Mouse (Mus musculus): ENCODE results near the gene Apoh.
A peak's percentile ranks its signal among the peaks of the same experiment; 100 is the strongest.

The Apoh gene

DNA sequence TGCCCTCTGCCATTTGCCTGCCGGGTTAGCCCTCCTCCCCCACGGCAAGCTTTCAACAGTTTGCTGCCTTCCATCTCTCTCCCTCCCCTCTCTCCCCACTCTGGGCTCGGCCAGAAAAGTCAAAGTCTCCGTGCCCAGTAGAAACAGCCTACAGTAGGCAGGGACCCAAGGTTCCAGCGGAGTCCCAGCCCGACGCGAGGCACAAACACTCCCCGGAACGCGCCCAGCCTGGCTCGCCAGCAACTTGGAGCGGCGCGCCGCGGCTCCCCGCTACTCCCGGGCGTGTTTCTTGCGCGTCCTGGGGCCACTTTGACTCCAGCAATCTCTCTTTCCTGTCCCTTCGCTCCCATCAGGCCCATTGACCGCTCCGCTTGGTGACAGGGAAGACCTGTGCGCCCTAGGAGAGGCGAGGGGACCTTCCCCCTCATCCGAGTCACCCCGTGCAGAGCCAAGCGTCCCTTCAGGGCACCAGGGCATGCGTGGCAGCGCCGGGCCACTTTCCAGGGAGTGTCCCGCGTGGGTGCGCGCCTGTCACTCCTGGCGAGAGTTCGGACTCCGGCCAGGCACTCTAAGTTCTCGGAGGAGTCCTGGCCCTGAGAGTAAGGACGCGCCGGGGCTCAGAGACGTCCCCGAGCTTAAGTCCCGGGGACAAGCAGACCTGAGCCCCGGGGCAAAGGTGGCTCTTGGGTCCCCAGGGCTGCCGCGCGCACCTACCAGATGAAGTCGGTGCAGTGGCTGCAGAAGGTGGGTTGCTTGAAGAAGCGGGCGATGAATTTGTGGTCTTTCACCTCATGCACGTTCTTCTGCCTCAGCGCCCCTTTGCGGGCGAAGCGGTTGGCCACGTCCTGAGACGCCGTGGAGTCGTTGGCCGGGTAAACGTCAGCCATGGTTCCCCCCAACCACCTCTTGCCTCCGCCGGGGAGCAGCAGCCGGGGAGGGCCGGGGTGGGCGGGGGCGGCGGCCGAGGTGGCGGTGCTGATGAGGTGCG, at the start of gene Apoh:
Gene Apoh (plus strand): TSS at position 574 of the 988 bp plus-strand sequence.
- no peak for DNase-seq (ENCODE audit: extremely low read depth, low read depth)

DNA sequence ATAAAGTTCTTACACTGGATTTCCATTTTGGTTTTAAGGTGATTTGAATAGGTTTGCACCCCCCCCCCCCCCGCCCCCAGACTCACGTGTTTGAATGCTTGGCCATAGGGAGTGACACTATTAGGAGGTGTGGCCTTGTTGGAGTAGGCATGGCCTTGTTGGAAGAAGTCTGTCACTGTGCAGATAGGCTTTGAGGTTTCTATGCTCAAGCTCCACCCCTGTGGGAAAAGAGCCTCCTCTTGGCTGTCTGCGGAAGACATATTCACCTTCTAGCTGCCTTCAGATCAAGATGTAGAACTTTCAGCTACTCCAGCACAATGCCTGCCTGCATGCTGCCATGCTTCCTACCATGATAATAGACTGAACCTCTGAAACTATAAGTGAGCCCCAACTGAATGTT, 49.3 kb upstream of the Apoh start:
- peak; percentile 20 for DNase-seq (ENCODE audit: extremely low read depth, low read depth)

DNA sequence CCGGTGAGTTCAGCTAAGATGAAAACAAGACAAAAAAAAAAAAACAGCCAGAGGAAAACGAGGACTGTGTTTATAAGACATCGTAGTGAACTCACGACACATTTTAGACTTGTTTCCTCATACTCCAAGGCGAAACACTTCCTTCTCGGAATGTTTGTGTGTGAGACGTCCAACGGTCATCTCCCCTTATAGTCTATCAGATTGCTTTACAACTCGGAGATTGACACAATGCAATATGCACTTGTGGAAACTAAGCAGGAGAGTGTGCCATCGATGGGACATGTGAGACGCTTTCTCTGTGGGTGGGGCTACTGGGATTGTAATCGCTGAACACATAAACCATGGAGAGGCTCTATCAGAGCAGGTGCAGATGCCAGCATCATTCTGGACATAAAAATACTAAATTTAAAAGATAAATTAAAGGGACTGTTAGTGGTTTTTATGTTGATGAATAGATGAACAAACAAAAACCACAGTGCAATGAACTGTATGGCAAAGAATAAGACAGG, 48.8 kb upstream of the Apoh start:
- DNase-seq (ENCODE audit: extremely low read depth, low read depth): no peak

DNA sequence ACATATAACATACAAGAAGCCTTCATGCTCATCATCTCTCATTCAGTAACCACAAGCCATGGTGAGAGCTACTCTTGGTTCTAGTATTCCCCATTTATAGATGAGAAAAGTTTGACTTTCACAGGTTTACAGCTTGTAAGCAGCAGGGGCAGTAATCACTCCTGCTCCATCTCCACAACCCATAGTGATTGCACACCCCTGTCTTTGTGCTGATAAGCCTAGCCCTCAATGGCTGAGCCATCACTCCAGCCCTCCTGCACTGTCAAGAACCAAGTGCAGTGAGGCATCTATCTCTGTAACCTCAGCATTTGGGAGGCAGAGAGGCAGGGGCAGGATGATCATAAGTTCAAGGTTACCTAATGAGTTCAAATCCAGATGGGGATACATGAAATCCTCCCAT, 47.8 kb upstream of the Apoh start:
- DNase-seq (ENCODE audit: extremely low read depth, low read depth): no peak

DNA sequence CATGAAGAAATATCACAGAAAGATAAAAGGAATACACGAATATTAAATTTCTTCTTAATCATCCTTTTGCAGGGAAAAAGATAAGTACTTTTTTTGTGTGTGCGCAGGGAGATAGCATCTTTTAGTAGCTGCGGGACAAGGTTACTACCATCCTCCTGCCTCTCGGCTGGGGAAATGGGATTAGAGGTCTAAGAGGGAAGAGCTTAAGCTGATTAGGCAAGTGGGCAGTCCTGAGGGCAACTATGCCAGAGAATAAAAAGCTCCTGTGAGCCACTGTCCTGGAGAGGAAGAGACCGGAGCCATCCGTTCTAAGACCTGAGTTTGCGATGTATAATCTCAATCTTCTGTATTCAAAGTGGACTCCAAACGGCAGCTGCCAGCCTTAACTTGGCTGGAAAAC, 45.2 kb upstream of the Apoh start:
- no peak for DNase-seq (ENCODE audit: extremely low read depth, low read depth)

DNA sequence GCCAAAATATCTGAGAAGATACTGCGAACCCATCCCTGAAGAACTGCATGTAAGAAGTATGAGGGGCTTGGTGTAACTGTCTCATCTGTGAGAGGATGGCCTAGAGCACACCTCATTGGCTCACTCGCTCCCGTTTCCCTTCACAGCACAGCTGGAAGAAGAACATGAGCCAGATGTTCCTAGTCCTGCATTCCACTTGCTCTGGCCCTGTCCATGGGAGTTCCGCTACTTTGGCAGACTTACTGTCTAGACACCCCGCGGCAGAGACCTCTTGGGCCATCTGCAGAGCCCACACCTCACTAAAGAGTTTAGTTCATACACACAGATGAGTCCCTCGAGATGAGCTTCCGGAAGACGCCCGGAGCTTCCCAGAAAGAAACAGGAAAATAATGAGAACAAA, 43.2 kb upstream of the Apoh start:
- no peak for DNase-seq (ENCODE audit: extremely low read depth, low read depth)

DNA sequence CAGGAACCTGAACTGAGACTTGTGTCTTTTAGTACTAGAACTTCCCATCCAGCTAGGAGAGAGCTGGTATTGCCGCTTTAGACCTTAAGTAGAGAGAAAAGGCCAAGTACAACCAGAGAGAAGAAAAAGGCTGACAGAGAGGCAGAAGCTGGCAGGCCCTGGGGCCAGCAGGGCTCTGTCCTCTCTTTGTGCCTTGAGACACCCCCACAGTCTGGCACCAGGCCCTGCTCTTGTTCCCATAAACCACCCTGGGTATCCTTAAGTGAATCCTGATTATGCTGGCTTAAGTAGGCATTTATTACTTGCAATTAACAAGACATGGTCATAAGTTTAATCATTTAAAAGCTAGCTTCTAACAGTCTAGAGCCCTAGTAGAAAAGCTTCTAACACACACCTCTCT, 42.7 kb upstream of the Apoh start:
- DNase-seq (ENCODE audit: extremely low read depth, low read depth): no peak

DNA sequence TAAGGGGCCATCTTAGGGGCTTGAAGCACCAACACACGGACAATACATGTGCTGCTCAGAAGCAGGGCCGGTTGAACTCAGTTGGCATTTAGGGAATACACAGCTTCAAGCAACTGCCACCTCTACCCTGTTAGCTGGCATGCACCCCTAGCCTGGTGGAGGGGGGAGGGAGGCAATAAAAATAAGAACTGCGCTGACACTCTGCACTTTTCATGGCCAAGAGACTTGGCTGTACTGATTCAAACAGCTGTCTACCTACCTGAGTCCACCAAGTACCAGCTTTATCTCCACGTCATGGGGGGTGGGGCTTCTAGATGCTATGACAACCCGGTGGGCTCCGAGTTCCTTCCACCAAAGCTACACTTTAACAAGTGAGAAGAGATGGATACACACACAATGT, 42.1 kb upstream of the Apoh start:
- no peak for DNase-seq (ENCODE audit: extremely low read depth, low read depth)

DNA sequence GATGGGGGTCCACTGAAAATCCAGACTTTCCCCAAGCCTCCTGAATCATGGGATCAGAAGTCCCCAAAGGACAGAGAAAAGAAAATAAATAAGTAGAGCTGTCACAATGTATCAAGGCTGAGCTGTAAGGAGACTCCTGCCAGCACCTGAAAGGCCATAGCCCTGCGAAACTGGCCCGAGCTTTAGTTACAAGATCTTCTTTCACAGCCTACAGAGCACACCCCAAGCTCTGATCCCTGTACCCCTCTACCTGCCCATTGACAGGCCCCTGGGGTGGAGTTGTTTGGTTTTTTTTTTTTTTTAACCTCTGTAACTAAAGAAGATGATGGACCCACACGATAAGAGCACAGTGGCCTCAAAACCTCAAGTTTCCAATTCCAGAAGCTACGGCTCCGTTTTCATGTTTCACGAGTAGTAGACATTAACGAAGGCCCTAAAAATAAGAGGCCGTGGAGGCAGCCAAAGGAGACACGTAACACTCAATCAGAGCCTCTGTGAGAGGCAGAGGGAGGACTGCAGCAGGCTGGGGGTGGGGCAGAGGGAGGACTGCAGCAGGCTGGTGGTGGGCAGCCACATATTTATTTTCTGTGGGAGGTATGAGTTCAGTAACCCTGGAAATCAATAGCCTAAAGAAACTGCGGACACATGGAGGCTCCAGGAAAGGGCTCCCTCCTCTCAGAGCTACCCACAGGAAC, 41.2 kb upstream of the Apoh start:
- DNase-seq (ENCODE audit: extremely low read depth, low read depth): no peak

DNA sequence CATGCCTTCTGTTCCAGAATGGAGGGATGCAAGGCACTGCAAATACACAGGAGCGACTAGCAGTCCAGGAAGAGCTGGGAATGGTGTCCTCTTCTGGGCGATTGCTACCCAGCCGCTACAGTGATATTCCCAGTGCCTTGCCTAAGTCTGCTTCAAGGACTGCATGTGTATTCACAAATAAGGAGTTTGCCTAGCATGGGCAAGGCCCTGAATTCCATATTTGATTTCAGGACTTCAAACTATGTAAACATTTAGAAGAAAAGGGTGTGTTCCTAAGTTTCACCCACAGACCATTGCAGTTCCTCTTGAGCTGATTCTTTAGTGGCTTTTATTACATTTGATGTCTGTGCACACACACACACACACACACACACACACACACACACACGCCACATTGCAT, 39.4 kb upstream of the Apoh start:
- DNase-seq (ENCODE audit: extremely low read depth, low read depth): no peak

DNA sequence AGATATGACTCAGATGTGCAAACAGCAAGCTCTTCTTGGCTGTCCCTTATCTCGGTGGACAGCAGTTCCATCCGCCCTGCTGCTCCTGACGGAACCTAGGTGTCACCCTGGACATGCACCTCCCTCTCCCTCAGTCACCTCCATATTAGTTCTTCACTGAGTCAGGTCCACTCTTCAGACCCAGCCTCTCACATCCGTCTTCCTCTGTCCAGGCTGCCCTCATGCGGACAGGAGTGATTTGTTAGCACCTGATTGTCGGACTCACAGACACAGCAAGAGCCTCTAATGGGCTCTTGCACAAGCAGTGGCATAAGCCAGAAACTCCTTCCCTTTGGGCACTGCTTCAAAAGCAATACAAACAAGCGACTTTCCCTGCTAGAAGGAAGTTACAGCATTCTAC, 35.9 kb upstream of the Apoh start:
- no peak for DNase-seq (ENCODE audit: extremely low read depth, low read depth)

DNA sequence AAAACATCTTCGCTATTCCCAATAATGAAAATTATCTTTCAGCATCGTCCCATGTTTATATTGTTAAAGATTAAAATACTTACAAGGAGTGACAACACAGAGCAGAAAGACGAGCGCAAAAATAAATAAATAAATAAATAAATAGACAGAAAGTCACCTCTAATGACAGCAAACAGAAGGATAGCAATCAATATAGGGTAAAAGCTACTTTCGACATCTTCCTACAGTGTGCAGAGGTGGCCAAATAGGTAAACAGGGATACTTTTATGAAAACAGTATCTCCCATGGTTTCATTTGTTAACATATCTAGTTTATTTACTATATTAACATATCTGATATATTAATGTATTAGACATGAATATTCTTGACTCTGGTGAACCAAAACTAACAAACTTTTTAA, 34.9 kb upstream of the Apoh start:
- DNase-seq (ENCODE audit: extremely low read depth, low read depth): no peak

DNA sequence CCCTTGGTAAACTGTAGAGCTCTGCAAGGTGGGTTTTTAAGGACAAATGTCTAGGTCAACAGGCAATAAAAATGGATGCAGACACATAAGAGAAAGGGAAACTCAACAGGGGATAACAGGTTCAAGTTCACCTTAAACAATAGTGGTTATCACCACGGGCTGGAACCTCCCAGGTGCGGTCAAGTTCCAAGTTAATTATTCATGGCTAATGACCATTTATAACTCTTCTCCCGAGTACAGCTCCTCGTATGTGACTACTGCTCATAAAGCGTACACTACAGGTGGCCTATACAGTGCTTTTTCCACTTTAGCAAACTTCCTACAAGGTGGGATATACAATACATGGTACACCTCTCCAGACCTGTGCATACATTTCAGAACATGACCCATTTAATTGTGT, 33.4 kb upstream of the Apoh start:
- no peak for DNase-seq (ENCODE audit: extremely low read depth, low read depth)

DNA sequence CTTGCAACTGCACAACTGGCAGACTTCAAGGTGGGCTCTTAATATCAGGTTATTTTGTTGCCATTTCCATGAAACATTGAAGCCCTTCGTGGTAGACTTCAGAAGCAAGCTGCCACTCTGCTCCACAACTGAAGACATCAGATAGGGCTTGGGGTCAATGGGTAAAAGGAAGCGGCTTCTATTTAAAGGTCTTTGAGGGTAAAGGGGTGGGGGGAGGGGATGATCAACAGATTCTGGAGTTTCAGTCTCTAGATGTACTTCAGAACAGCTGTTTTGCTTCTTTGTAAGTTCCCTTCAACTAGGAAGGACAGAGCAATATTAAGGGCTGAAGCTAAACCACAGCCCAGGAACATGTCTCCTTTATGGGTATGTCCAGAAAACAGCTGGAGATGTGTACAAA, 31.2 kb upstream of the Apoh start:
- DNase-seq (ENCODE audit: extremely low read depth, low read depth): no peak

DNA sequence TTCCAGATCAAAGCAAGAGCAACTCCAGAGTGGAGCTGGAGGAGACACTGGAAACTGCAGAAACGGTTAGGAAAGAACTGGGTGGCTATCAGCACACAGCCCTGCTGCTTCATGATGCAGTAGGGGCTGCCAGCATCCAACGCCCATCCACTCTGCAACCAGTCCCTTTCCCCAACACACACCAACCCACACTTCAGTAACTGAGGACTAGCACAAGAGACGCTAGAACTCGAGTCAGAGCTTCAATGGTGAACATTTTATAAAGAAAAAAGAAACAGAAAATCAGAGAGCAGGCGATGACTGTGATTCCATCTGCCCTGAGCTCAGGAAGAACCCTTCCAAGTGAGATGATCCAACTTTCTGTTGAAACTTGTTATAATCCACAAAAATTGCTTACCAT, 30.6 kb upstream of the Apoh start:
- no peak for DNase-seq (ENCODE audit: extremely low read depth, low read depth)

DNA sequence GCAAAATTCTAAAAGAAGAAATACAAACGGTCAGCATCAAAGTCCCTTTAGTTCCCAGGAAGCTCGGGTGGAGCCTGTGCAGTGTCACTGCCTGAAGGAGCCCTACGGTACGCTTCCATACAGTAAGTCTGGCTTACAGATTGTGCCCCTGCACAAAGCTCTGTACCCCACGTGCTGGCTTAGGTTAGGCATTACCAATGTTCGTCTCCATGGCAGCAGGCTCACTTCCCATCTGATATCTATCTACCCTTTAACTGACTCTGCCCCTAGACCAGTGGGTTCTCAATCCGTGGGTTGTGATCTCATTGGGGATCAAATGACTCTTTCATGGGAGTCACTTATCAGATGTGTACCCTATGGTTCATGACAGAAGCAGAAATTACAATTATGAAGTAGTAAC, 27.4 kb upstream of the Apoh start:
- DNase-seq (ENCODE audit: extremely low read depth, low read depth): no peak

DNA sequence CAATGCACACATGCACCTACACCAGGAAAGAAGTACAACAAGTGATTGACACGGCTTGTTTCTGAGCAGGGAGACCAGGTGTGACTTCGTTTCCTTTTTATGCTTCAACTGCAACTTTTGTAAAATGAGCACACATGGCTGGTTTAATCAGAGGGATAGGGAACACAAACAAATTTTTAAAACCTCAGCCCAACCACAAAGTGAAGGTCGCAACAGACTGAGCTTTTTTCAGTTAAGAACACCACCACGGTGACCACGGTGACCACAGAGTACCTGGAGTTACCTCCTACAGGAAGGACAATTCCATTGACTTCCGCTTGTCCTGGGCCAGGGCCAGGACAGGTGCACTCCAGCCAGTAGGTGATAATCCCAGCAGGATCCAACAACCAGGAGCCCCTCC, 25.3 kb upstream of the Apoh start:
- no peak for DNase-seq (ENCODE audit: extremely low read depth, low read depth)

DNA sequence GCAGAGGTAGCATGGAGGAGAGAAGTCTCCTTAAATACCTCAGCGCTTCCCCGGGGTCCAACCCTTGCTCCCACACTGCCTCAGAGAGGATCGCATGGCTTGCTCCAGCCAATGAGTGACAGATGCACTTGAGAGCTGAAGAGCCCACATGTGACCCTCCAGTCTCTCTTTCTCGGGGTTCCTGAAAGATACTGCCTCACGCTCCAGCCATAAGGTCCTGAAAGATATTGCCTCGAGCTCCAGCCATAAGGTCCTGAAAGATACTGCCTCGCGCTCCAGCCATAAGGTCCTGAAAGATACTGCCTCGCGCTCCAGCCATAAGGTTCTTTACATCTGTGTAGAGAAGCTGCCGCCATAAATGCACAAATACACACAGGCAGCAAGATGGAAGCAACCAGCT, 24.0 kb upstream of the Apoh start:
- no peak for DNase-seq (ENCODE audit: extremely low read depth, low read depth)

DNA sequence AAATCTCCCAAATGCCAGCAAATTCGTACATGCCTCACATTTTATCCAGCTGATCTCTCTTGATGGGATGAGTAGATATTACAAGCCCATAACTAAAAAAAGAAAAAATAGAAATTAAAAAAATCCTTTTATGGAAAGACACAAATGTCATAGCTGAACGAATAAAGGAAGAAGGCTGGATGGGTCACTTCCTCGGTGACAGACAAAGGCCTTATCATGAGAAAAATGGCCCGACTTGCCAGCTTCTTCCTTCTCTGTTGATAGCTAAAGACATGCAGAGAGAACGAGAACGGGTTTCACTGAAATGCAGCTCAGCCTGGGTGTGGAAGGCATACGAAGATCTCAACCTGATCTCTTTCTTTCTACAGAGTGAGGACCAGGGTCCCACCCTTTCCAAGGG, 22.6 kb upstream of the Apoh start:
- DNase-seq (ENCODE audit: extremely low read depth, low read depth): no peak

DNA sequence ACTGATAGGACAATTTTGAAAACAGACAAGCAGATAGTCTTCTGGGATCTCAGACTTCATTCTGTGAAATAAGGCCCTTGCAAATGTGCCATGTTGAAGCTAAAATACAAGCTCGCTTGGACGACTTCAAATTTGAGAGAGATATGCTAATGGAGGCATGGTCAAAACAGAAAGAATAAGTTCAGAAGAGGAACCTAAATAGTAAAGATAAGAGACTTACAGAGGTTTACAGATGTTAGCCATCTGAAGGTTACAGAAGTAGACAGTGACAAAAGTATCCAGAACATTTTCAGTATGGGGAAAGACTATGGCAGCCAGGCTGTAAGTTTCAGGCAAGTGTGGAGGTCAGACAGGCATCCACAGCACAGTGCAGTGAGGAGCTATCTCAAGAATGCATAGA, 21.0 kb upstream of the Apoh start:
- no peak for DNase-seq (ENCODE audit: extremely low read depth, low read depth)

DNA sequence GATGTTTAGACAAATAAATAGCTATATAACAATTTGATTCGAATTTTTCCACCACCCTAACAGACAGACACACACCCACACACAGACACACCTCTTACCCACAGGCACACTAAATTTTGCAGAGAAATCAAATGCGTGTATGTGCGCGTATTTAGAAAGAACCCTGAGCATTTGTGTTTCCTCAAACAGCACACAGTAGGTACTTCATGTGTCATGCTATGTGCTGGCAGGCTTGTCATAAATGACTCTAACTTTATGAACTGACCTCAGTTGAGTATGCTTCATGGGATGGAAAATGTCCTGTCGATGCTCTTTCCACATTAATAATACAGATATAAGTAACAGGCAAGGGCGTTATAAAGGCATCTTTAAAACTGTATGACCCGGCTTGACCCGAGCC, 17.2 kb upstream of the Apoh start:
- DNase-seq (ENCODE audit: extremely low read depth, low read depth): no peak

DNA sequence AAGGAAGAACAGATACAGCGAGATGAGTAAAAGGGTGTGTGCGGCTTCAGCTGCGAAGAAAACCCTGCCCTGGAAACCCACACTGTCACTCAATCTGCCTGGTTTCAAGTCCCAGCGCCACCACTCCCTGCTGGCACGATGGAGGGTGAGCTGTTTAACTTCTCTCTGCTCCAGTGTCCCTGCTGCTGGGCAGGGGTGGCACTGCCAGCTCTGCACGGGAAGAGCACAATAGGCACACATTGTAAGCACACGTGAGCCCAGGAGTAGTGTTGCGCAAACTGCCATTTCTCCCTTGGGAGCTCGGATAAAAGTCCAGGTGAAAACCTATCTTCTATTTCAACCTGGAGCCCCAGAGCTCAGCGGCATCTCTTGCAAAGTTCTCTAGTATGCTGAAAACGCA, 12.3 kb upstream of the Apoh start:
- DNase-seq (ENCODE audit: extremely low read depth, low read depth): no peak

DNA sequence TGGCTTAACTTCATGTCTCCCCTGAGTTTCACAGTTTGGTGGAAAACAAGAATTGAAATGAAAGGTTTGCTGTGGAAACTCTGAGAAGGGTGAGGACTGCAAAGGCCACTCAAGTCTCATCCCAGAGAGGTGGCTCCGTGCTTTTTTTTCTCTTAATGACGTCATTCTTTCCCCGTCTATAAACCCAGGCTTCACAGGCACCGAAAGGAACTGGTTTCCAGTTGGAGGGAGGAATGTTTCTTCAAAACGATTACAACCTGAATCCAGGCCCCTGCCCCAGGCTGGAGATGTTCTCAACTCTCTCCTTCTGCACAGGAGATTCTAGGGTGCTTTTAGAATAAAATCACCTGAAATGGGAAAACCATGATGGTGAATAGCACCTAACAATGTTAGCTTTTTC, 10.1 kb upstream of the Apoh start:
- DNase-seq (ENCODE audit: extremely low read depth, low read depth): no peak

Measured in MEL-GATA-1-ER (cell line).